Mouse (Mus musculus): ENCODE data around the gene Tmem191c. TPM values are rescaled to one million over a fixed set of nuclear protein-coding genes. Genes with fewer than 3 reads are reported as not detected.

Gene Tmem191c
- polyA plus RNA-seq, 1 experiment = 27.9 TPM

GRCm38 (mm10) chr16:17254005-17254597 lies 21.8 kb upstream of the Tmem191c start:
- TF ChIP-seq GATA1 (IDR thresholded peaks at IDR 0.05; ENCODE audit: low read length) = no peak

GRCm38 (mm10) chr16:17255270-17255669 lies 20.6 kb upstream of the Tmem191c start:
- no peak for TF ChIP-seq GATA1 (IDR thresholded peaks at IDR 0.05; ENCODE audit: low read length)

GRCm38 (mm10) chr16:17257359-17257821 lies 18.5 kb upstream of the Tmem191c start:
- TF ChIP-seq GATA1 (IDR thresholded peaks at IDR 0.05; ENCODE audit: low read length) = no peak

GRCm38 (mm10) chr16:17258917-17259316 lies 17.0 kb upstream of the Tmem191c start:
- no peak for TF ChIP-seq GATA1 (IDR thresholded peaks at IDR 0.05; ENCODE audit: low read length)

GRCm38 (mm10) chr16:17261341-17261740 lies 14.5 kb upstream of the Tmem191c start:
- TF ChIP-seq GATA1 (IDR thresholded peaks at IDR 0.05; ENCODE audit: low read length) = no peak

- no peak for TF ChIP-seq GATA1 (IDR thresholded peaks at IDR 0.05; ENCODE audit: low read length)
Measured at GRCm38 (mm10) chr16:17266113-17266512, 9.8 kb upstream of the Tmem191c start.

GRCm38 (mm10) chr16:17267937-17268336 lies 7.9 kb upstream of the Tmem191c start:
- no peak for TF ChIP-seq GATA1 (IDR thresholded peaks at IDR 0.05; ENCODE audit: low read length)

GRCm38 (mm10) chr16:17269872-17270271 lies 6.0 kb upstream of the Tmem191c start:
- TF ChIP-seq GATA1 (IDR thresholded peaks at IDR 0.05; ENCODE audit: low read length) = no peak

- no peak for TF ChIP-seq GATA1 (IDR thresholded peaks at IDR 0.05; ENCODE audit: low read length)
Measured at GRCm38 (mm10) chr16:17271124-17271523, 4.8 kb upstream of the Tmem191c start.

GRCm38 (mm10) chr16:17271856-17272255 lies 4.0 kb upstream of the Tmem191c start:
- TF ChIP-seq GATA1 (IDR thresholded peaks at IDR 0.05; ENCODE audit: low read length) = no peak

GRCm38 (mm10) chr16:17276164-17277151 lies 581 bp downstream of the Tmem191c start:
- no peak for TF ChIP-seq GATA1 (IDR thresholded peaks at IDR 0.05; ENCODE audit: low read length)

- TF ChIP-seq GATA1 (IDR thresholded peaks at IDR 0.05; ENCODE audit: low read length) = no peak
Measured at GRCm38 (mm10) chr16:17277342-17278211, 1.7 kb downstream of the Tmem191c start.

GRCm38 (mm10) chr16:17280471-17280870 lies 4.6 kb downstream of the Tmem191c start:
- no peak for TF ChIP-seq GATA1 (IDR thresholded peaks at IDR 0.05; ENCODE audit: low read length)

- TF ChIP-seq GATA1 (IDR thresholded peaks at IDR 0.05; ENCODE audit: low read length) = no peak
Measured at GRCm38 (mm10) chr16:17283151-17283550, 7.3 kb downstream of the Tmem191c start.

GRCm38 (mm10) chr16:17287103-17287502 lies 11.2 kb downstream of the Tmem191c start:
- no peak for TF ChIP-seq GATA1 (IDR thresholded peaks at IDR 0.05; ENCODE audit: low read length)
